Mouse (Mus musculus) left cerebral cortex, postnatal 36 days (tissue): ENCODE data around the gene Mrpl38. TPM values are rescaled to one million over a fixed set of nuclear protein-coding genes. Genes with fewer than 3 reads are reported as not detected.

Source experiments
- total RNA-seq, 2 experiments: library from RNA; stranded (reverse); gene quantifications; 2 replicates each; pipeline ENCODE4 v1.2.3; 2021

Gene Mrpl38
- total RNA-seq, 2 experiments from 2014 or later = 58.3 to 62.1 TPM

Other genes with a start within 250 kb of the Mrpl38 start
- gene Smim5, start 238.9 kb downstream of the Mrpl38 start, total RNA-seq = not detected
- not detected for gene Smim6, start 226.9 kb downstream of the Mrpl38 start, total RNA-seq
- gene Sap30bp, start 205.6 kb downstream of the Mrpl38 start, total RNA-seq = 10 to 100 TPM; 47.6 to 48.3 TPM
- 10 to 100 TPM; 23.4 to 30.7 TPM for gene Recql5, start 205.4 kb downstream of the Mrpl38 start, total RNA-seq
- 1 to 10 TPM; 5.1 to 7.3 TPM for gene Itgb4, start 164.2 kb downstream of the Mrpl38 start, total RNA-seq
- gene Galk1, start 126.1 kb downstream of the Mrpl38 start, total RNA-seq = 10 to 100 TPM; 15.8 to 18.6 TPM
- 100 to 1,000 TPM; 253 to 254 TPM for gene H3f3b, start 110.9 kb downstream of the Mrpl38 start, total RNA-seq
- 10 to 100 TPM; 18.9 to 27.0 TPM for gene Unk, start 108.5 kb downstream of the Mrpl38 start, total RNA-seq
- 1 to 10 TPM in 1 of 2 experiments, under 1 TPM in 1; 0.93 to 1.0 TPM for gene Unc13d, start 60.9 kb downstream of the Mrpl38 start, total RNA-seq
- gene Wbp2, start 51.9 kb downstream of the Mrpl38 start, total RNA-seq = 100 to 1,000 TPM; 388 to 420 TPM
- 1 to 10 TPM; 7.0 to 9.6 TPM for gene Trim47, start 11.7 kb downstream of the Mrpl38 start, total RNA-seq
- gene Trim65, start 7.7 kb downstream of the Mrpl38 start, total RNA-seq = 1 to 10 TPM; 7.2 to 8.4 TPM
- 10 to 100 TPM; 65.5 to 98.0 TPM for gene Fbf1, start 29.3 kb upstream of the Mrpl38 start, total RNA-seq
- 10 to 100 TPM; 41.3 to 41.6 TPM for gene Ten1, start 60.0 kb upstream of the Mrpl38 start, total RNA-seq
- 100 to 1,000 TPM; 115 to 118 TPM for gene Acox1, start 60.2 kb upstream of the Mrpl38 start, total RNA-seq
- gene Evpl, start 99.2 kb upstream of the Mrpl38 start, total RNA-seq = 1 to 10 TPM; 1.2 to 1.3 TPM
- 10 to 100 TPM; 66.6 to 70.6 TPM for gene Srp68, start 135.3 kb upstream of the Mrpl38 start, total RNA-seq
- gene Galr2, start 142.1 kb upstream of the Mrpl38 start, total RNA-seq = not detected
- 100 to 1,000 TPM in 1 of 2 experiments, 10 to 100 TPM in 1; 93.0 to 100 TPM for gene Exoc7, start 168.4 kb upstream of the Mrpl38 start, total RNA-seq
- gene Foxj1, start 196.5 kb upstream of the Mrpl38 start, total RNA-seq = 1 to 10 TPM; 5.0 to 5.2 TPM